Mouse (Mus musculus): ENCODE results near the gene Rps11. TPM values are rescaled to one million over a fixed set of nuclear protein-coding genes. Genes with fewer than 3 reads are reported as not detected.
"Not testable (repeated sequence)": the region's sequence is repeated elsewhere in the genome, so short reads cannot be mapped to it uniquely, and the experiment has no call there.

Gene Rps11
- 100 to 1,000 TPM; 402 to 406 TPM for total RNA-seq (2021)
- long read RNA-seq, experiment 1, transcript Rps11-201 (5 exons, 661 nt): major isoform, 112 of 115 reads
- long read RNA-seq, experiment 1, partial matches to known transcripts: 3 of 115 reads
- long read RNA-seq, experiment 1, other reads (novel, unspliced or antisense): 0 of 115 reads
- long read RNA-seq, experiment 2, transcript Rps11-201 (5 exons, 661 nt): major isoform, 109 of 115 reads
- long read RNA-seq, experiment 2, partial matches to known transcripts: 5 of 115 reads
- long read RNA-seq, experiment 2, other reads (novel, unspliced or antisense): 1 of 115 reads

DNA sequence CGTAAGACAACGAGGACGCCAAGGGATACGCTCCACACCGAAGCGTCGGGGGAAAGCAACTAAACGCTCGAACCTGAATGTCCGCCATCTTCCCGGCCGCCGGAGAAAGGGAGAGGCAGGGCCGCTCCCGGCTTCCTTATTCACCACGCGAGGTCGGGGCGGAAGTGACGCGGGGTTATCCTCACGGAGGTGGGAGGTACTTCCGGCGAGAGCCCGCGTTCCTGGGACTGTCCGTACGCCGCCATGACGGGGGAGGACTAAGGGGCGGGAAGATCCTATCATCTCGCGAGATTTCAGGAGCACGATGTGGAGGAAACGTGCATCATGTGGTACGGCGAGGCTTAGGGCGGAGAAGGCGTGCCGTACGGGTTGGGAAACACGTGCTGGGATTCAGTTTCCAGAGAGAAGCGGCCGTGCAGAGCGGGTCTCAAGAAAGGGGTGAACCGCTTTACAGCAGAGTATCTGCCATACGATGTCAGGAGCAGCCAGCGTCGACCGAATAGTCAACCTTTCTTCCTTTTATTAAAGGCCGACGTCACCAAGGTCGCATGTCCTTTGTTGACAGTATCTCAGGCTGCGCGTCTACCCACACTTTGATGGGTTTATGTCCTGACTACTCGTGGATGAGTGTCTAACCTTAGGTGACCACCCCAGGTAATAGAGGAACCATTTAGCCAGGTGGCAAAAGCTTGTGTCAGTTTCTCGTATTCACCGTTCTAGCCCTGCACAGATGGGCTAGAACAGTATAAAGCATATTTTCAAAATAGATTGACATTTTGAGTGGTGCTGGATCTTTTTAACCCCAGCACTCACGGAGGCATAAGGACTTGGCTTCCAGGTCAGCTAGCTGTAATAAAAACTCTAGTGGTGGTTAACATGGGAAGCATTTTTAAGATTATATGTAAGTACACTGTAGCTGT lies at the start of gene Rps11:
TSS of gene Rps11 (minus strand) at position 216 of the 920 bp plus-strand sequence.
- intact Hi-C loops (cut with DNase I): loop anchor here (5.0 kb wide), 1 partner anchor 42 kb away; no protein-coding TSS in a partner anchor

DNA sequence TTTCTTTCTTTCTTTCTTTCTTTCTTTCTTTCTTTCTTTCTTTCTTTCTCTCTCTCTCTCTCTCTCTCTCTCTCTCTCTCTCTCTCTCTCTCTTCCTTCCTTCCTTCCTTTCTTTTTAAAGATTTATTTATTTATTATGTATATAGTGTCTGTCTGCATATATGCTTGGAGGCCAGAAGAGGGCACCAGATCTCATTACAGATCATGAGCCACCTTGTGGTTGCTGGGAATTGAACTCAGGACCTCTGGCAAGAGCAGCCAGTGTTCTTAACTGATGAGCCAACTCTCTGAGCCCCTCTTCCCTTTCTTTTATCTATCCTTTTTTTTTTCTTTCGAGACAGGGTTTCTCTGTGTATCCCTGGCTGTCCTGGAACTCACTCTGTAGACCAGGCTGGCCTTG lies 49.5 kb upstream of the Rps11 start:
- intact Hi-C loops (cut with DNase I); DNase-seq (ENCODE audit: low spot score in 2 of 2): not testable (repeated sequence)

More for the DNA sequence above, at the start of gene Rps11:
- DNase-seq (ENCODE audit: low spot score in 2 of 2): peak; percentile 99

DNA sequence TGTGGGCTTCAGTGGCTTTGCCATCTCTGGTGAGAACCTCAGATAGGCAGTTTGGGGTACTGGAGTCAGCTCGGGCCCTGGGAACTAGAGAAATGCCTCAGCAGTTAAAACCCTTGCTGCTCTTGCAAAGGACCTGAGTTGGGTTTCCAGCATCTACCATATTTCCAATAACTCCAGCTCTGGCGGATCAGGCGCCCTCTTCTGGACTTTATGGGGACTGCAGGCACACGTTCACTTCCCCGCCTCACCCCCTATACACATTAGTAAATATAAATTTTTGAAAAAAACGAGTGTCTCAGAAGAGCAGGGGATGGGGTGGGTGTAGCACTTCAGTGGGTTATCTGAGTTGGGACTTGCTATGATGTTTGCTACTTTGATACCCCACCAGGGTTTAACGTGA lies 48.7 kb upstream of the Rps11 start:
- intact Hi-C loops (cut with DNase I): no loop called here
- DNase-seq (ENCODE audit: low spot score in 2 of 2): no peak

DNA sequence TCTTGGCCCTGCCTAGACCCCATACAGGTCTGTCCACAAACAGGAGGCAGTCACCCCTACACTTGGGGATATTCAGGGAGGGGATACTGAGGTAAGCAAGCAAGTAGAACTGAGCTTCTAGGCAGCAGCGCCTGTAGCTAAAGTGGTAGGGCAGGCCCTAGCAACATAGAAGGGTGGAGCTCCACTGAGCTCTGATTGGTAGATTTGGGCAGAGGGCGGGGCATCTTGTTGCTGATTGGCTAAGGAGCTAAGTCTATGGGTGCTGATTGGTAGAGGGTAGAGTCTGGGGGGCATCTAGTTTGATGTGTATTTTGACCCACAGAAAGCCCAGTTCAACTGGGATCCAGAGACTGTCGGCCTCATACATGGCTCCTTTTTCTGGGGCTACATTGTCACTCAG lies 45.3 kb upstream of the Rps11 start:
- peak in 1 of 2 experiments; percentile 89 for DNase-seq (ENCODE audit: low spot score in 2 of 2)
- intact Hi-C loops (cut with DNase I): loop anchor here (5.0 kb wide), 1 partner anchor 63 kb away; no protein-coding TSS in a partner anchor

DNA sequence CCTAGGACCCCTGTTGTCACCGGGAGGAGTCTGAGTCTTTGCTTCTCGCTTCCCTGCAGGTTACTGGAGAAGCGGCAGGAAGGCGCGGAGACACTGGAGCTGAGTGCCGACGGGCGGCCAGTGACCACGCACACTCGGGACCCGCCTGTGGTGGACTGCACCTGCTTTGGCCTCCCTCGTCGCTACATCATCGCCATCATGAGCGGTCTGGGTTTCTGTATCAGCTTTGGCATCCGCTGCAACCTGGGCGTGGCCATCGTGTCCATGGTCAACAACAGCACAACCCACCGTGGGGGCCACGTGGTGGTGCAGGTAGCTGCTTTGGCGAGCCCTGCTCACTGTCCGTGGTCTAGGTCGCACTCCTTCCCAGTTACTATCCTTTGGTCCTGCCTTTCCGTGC lies 44.4 kb upstream of the Rps11 start:
- no peak for DNase-seq (ENCODE audit: low spot score in 2 of 2)
- intact Hi-C loops (cut with DNase I): loop anchor here (5.0 kb wide), 1 partner anchor 64 kb away; no protein-coding TSS in a partner anchor

DNA sequence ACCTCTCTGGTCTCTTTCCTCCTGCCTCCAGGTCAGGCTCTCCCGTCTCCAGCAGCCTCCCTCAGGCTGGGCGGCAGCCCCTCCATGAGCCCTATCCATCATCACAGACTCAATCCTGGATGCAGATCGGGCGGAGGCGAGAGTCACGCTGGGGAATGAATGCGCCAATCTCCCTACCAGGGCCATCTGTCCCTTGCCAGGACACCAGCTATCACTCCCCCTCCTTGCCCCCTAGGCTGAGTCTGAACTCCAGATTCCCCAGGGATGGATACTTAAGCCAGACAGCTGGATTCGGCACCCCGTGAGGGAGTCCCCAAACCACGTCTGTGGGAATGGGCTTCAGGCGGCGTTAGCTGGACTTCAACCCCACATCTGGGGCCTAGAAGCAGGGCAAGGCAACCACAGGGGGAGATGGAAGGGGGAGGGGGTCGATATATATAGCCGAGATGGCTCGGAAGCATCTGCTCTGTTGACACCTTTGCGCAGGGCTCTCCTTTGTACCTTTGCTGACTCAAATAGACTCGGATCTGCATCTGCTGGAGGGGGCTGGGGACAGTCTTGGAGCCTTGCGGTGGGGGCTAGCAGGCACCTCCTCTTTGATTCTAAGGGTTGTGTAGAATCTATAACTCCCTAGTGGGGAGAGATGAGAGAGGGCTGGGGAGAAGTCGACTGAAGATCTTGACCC lies 43.7 kb upstream of the Rps11 start:
- intact Hi-C loops (cut with DNase I): loop anchor here (5.0 kb wide), 1 partner anchor 64 kb away; no protein-coding TSS in a partner anchor
- DNase-seq (ENCODE audit: low spot score in 2 of 2): no peak

DNA sequence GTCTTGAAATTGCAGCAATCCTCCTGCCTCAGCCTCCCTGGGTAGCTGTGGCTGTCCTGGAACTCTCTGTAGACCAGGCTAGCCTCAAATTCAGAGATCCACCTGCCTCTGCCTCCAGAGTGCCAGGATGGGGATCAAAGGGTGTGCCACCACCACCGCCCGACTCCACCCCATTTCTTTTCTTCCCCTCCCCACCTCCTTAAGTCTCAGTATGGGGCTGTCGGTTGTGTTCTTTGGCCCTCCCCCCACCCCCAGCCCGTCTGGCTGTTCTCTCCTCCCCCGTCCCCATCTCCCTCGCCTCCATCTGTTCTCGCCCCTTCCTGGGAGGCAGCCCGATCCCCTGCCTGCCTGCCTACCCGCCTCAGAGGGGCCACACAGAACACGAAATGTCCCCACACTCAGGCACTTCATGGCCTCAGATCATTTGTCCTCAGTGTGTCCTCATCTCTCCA lies 42.7 kb upstream of the Rps11 start:
- intact Hi-C loops (cut with DNase I): loop anchor here (5.0 kb wide), 1 partner anchor 65 kb away; no protein-coding TSS in a partner anchor
- peak; percentile 64 to 65 for DNase-seq (ENCODE audit: low spot score in 2 of 2)

DNA sequence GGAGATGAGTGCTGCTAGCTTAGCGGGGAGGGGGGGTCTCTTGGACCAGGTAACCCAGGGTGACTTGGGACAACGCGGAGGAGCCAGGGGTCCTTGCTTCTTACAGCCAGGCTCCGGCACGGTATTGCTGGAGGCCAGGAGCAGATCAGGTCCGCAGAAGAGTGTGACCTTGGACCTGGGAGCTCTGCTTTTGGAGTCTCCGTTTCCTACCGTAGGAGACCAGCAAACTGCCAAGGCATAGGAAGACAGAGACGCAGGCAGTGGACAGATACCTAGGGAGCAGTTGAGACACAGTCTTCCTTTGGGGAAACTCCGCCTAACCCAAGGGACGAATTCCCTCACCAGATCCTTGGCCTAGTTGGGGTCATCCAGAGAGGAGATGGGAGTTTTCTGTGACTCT lies 41.5 kb upstream of the Rps11 start:
- no peak for DNase-seq (ENCODE audit: low spot score in 2 of 2)
- intact Hi-C loops (cut with DNase I): loop anchor here (5.0 kb wide), 1 partner anchor 67 kb away; no protein-coding TSS in a partner anchor

DNA sequence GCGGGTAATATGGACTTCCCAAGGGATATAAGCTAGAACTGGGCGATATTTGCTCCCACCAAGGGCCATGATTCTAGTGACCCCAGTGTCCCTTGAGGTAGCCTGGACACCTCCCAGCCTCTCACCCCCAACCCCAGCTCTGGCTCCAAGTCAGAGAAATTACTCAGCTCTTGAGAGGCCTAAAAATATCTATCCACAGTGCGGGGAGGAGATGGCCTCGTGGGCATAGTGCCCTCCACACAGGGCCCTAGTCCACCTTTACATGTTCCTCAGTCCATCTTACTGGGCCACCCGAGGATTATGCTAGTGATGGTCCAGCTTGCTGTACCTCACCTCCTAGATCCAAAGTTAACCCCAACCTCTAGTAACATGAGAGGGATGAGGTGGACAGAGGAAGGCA lies 40.6 kb upstream of the Rps11 start:
- intact Hi-C loops (cut with DNase I): loop anchor here (5.0 kb wide), 1 partner anchor 67 kb away; no protein-coding TSS in a partner anchor
- DNase-seq (ENCODE audit: low spot score in 2 of 2): no peak

DNA sequence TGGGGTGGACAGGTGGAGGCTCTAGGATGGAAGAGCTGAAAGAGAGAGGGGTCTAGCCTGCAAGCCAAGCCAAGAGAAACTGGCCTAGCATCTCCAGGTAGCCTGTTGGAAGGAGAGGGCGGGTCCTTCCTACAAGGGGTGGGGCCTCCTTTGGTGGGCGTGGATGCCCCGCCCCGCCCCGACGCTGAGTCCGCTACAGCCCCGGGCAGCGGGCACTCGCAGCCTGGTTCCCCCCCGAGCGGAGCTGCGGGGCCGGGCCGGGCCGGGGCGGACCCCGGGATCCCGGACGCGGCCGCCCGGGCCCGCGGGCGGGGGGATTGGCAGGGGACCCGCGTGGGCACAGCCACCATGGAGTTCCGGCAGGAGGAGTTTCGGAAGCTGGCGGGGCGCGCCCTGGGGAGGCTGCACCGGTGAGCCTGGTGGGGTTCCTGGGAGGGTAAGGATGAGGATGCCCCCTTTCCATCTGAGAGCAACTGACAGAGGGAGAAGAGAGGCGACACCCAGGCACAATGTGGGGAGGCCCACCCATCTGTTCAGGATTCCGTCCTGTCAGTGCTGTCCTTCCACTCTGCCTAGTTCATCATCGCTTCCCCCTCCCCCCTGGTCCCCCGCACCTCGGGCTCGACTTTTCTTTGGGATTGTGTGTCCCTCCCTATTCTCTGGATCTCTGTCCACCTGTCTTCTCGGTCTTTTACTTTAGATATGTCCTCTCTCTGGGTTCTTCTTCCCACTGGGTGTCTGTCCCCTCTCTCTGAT lies 39.7 kb upstream of the Rps11 start, which contains the start of gene Slc17a7:
TSS of gene Slc17a7 (plus strand) at position 215 of the 756 bp plus-strand sequence.
- intact Hi-C loops (cut with DNase I): loop anchor here (2.0 kb wide), 2 partner anchors 35 to 135 kb away; no protein-coding TSS in a partner anchor

DNA sequence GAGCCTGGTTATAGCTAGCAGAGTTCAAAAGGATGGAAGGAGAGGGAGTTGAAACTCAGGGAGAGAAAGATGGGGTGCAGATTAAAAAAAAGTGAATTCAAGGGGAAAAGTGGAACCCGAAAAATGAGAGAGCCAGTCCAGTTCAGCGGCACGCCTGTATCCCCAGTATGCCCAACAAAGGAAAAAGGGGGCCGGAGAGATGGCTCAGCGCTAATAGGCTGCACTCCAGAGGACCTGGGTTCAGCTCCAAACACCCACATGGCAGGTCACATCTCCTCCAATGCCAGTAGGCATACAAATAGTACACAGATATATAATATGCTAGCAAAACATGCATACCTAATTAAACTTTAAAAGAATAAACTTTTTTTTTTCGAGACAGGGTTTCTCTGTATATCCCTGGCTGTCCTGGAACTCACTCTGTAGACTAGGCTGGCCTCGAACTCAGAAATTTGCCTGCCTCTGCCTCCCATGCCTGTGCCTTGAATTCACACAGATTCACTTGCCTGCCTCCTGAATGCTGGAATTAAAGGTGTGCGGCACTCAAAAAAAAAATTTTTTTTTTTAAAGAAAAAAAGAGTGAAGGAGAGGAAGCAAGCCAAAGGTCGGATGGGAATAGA lies 38.9 kb upstream of the Rps11 start:
- intact Hi-C loops (cut with DNase I): loop anchor here (2.0 kb wide), 2 partner anchors 36 to 136 kb away; no protein-coding TSS in a partner anchor
- DNase-seq (ENCODE audit: low spot score in 2 of 2): no peak

More for the DNA sequence above, 39.7 kb upstream of the Rps11 start, which contains the start of gene Slc17a7:
- peak in 1 of 2 experiments; percentile 66 for DNase-seq (ENCODE audit: low spot score in 2 of 2)

DNA sequence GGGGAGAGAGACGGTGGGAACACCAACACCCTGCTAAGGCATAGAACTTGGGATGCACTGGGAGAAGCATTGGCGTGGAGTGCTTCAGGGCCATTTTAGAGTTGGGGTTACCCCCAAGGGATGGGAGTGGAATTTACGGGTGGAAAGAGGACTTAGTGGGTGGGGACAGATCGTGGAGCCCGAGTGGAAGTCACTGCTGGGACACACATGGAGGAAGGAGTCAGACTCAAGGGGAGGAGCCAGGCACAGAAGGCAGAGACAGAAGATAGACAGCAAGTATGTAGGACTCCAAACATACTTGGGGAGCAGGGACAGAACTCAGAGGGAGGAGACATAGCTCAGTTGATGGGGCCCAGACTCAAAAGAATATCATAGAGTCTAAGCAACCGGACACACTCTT lies 38.3 kb upstream of the Rps11 start:
- no peak for DNase-seq (ENCODE audit: low spot score in 2 of 2)
- intact Hi-C loops (cut with DNase I): loop anchor here (2.0 kb wide), 2 partner anchors 36 to 136 kb away; no protein-coding TSS in a partner anchor

DNA sequence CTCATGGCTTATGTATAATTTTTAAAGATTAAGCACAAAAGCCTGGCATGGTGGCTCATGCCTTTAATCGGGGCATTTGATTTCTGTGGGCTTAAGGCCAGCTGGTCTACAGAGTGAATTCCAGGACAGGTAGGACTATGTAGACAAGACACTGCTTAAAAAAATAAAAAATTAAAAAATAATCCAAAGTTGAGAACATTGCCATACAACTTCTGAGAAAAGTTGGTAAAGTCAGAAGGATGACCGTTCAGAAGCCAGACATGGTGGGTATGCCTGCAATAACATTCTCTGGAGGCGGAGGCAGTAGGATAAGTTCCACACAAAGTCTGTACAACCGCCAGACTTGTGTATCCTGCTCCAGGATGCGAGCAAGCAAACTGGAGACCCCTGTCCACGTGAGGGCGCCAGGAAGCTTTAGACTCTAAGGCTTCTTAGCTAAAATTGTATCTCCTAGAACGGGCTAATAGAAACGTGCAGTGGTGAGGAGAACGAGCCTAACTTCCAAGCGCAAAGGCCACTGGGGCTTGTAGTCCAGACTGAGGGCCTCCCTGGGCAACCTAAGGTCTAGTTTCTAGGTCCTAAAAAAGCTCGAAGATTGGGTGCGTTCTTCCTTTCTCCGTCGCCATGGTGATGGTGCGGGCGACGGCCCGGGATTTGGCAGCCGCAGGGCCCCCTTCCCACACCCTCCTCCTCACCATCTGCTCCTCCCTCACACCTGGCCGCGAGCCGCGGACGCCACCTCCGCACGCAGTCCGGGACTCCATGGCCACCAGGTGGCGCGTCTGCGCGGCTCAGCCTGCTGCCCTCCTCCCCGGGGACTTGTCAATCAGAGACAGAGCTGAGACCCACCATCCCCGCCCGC lies 37.6 kb upstream of the Rps11 start:
- DNase-seq (ENCODE audit: low spot score in 2 of 2): peak; percentile 94 to 95
- intact Hi-C loops (cut with DNase I): loop anchor here (2.0 kb wide), 2 partner anchors 37 to 137 kb away; no protein-coding TSS in a partner anchor

DNA sequence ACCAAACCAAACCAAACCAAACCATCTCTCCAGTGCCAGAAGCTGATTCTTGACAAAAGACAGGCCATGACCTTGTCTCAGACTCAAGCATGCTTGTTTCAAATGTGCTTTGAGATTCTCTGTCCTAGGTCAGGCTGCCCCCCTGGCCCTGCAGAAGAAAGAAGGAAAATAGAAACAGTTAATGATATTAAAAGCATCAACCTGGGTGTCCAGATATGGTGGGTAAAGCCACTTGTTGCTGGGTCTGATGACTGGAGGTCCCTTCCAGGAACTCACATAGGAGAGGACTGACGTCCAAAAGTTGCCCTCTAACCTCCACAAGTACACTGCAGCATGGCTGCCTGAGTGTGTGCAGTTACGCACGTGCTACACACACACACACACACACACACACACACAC lies 36.6 kb upstream of the Rps11 start:
- intact Hi-C loops (cut with DNase I): no loop called here
- no peak for DNase-seq (ENCODE audit: low spot score in 2 of 2)

DNA sequence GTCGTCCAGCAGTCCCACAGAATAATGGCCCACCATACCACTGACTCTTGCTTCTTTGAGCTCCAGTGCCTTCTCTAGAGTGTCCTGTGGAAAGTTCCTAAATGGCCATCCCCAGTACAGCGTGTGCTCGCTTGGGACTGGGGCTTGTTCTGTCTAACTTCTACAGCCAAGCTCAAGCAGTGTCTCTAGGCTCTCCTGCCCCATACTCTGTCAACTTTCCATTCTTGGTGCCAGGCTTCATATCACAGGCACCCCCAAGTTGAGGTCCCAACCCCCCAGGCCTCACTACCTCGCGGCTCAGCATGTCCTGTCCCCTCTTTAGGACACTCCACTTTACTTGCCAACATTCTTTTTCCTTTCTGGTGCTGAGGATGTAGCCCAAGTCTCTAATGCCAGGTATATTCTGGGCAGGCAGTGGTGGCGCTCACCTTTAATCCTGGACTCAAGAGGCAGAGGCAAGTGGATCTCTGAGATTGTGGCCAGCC lies 36.1 kb upstream of the Rps11 start:
- intact Hi-C loops (cut with DNase I): no loop called here
- DNase-seq (ENCODE audit: low spot score in 2 of 2): no peak

DNA sequence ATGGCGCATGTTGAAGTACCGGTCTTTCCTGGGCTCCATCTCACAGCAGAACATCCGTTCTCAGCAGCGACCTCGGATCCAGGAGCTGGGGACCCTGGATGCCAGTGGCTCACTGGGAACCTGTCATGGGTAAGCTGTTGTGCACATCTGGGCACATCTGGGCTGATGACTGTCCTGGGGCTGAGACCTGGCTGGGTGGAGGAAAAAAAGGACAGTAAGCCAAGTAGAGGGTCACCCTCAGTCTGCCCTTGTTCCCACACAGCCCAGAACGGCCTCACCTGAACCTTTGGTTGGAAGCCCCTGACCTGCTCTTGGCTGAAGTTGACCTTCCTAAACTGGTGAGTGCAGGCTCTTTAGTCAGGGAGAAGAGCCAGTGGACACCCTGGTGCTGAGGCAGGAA lies 34.8 kb upstream of the Rps11 start:
- intact Hi-C loops (cut with DNase I): no loop called here

DNA sequence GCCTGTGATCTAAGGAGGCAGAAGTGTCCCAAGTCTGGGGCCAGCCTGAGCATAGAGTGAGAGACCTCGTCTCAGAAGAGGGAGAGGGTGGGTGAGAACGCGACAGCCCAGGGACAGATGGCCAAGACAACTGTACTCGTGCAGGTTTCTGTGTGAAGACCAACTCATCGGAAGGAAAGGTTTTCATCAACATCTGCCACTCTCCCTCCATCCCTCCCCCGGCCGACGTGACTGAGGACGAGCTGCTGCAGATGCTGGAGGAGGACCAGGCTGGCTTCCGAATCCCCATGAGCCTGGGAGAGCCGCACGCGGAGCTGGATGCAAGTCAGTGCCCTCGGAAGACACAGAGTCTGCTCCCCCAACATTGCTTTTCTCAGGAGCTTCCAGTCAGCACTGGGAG lies 33.2 kb upstream of the Rps11 start:
- intact Hi-C loops (cut with DNase I): no loop called here
- no peak for DNase-seq (ENCODE audit: low spot score in 2 of 2)

More for the DNA sequence above, 34.8 kb upstream of the Rps11 start:
- no peak for DNase-seq (ENCODE audit: low spot score in 2 of 2)
